Mouse (Mus musculus): Measurements from ENCODE around the gene Cfap57.

GRCm38 (mm10) chr4:118589053-118589732, 31.4 kb downstream of the Cfap57 start:
- TF ChIP-seq CTCF (IDR thresholded peaks at IDR 0.05; ENCODE audit: control insufficient read depth, insufficient read depth, insufficient read length) (no peak), MYOD1 (IDR thresholded peaks at IDR 0.05; ENCODE audit: control insufficient read depth, insufficient read length, low read depth) (no peak)
